Mouse (Mus musculus) monocyte, adult 2 months (primary cell): ENCODE measurements around the gene Cpne5.

Experiments
- DNase-seq, 2 experiments: peaks; one replicate each; pipeline ENCODE4 v3.0.0; 2022; ENCODE audit warnings: low spot score in 2 of 2, low read depth in 1 of 2

Cpne5 gene

GRCm38 (mm10) chr17:29170431-29171000 lies 67.5 kb downstream of the Cpne5 start:
- DNase-seq: no peak

GRCm38 (mm10) chr17:29168996-29169601 lies 68.9 kb downstream of the Cpne5 start:
- no peak for DNase-seq

- DNase-seq: no peak
Observed at GRCm38 (mm10) chr17:29168438-29168837, 69.5 kb downstream of the Cpne5 start.

GRCm38 (mm10) chr17:29167371-29167770 lies 70.6 kb downstream of the Cpne5 start:
- DNase-seq: no peak

GRCm38 (mm10) chr17:29165967-29166578 lies 71.9 kb downstream of the Cpne5 start:
- no peak for DNase-seq

GRCm38 (mm10) chr17:29165452-29165851 lies 72.5 kb downstream of the Cpne5 start:
- DNase-seq: no peak

- DNase-seq: peak; percentile 21 to 63
Observed at GRCm38 (mm10) chr17:29164469-29165111, 73.4 kb downstream of the Cpne5 start.

GRCm38 (mm10) chr17:29162334-29162733 lies 75.6 kb downstream of the Cpne5 start:
- no peak for DNase-seq

GRCm38 (mm10) chr17:29159743-29160455 lies 78.1 kb downstream of the Cpne5 start:
- no peak for DNase-seq

GRCm38 (mm10) chr17:29159320-29159719 lies 78.6 kb downstream of the Cpne5 start:
- DNase-seq: no peak

GRCm38 (mm10) chr17:29158899-29159298 lies 79.1 kb downstream of the Cpne5 start:
- DNase-seq: no peak

GRCm38 (mm10) chr17:29156866-29157265 lies 81.1 kb downstream of the Cpne5 start:
- DNase-seq: no peak

GRCm38 (mm10) chr17:29156396-29156795 lies 81.6 kb downstream of the Cpne5 start:
- DNase-seq: no peak

GRCm38 (mm10) chr17:29155355-29156135 lies 82.4 kb downstream of the Cpne5 start:
- no peak for DNase-seq

- DNase-seq: no peak
Observed at GRCm38 (mm10) chr17:29154247-29154646, 83.7 kb downstream of the Cpne5 start.

- no peak for DNase-seq
Observed at GRCm38 (mm10) chr17:29152547-29152946, 85.4 kb downstream of the Cpne5 start.

- DNase-seq: no peak
Observed at GRCm38 (mm10) chr17:29149766-29150165, 88.2 kb downstream of the Cpne5 start.

GRCm38 (mm10) chr17:29147773-29148172 lies 90.2 kb downstream of the Cpne5 start:
- no peak for DNase-seq

- DNase-seq: no peak
Observed at GRCm38 (mm10) chr17:29147273-29147672, 90.7 kb downstream of the Cpne5 start.

- no peak for DNase-seq
Observed at GRCm38 (mm10) chr17:29145101-29145500, 92.9 kb downstream of the Cpne5 start.

GRCm38 (mm10) chr17:29143266-29143665 lies 94.7 kb downstream of the Cpne5 start:
- DNase-seq: no peak
